Mouse (Mus musculus) stomach, postnatal 0 days (tissue): ENCODE measurements around the gene Rps3a1.

Experiments used
- CTCF ChIP-seq: IDR thresholded peaks from 2 replicates; pipeline ENCODE4 v1.5.1; 2016; ENCODE audit warnings: antibody characterized with exemption, low read depth, mild to moderate bottlenecking, moderate library complexity
- EP300 ChIP-seq: optimal IDR thresholded peaks from 2 replicates; pipeline ENCODE3; 2016; ENCODE audit warnings: antibody characterized with exemption

GRCm38 (mm10) chr3:86093907-86094306 lies 48.6 kb downstream of the Rps3a1 start:
- TF ChIP-seq CTCF (no peak), EP300 (no peak)
